Mouse (Mus musculus) testis, adult 2 months (tissue): ENCODE measurements at regions not wholly inside any gene's neighbourhood (a gene's known extent, or its start where the extent isn't known, plus 50 kb on each side); places are given as distances from the start of the nearest gene placed in this dataset.

Source experiments
- H3K27ac ChIP-seq: fragments of 200-500 bp; 2 replicates; pipeline ENCODE4 v1.5.1; 2012; ENCODE audit warnings: low read depth, low read length; ENCODE audit not compliant: control insufficient read depth, insufficient read depth
- H3K27me3 ChIP-seq: fragments of 200-500 bp; 2 replicates; pipeline ENCODE4 v1.6.1; 2012; ENCODE audit warnings: mild to moderate bottlenecking, low read length, moderate library complexity; ENCODE audit not compliant: control insufficient read depth, insufficient read depth
- H3K36me3 ChIP-seq: fragments of 200-500 bp; 2 replicates; pipeline ENCODE4 v1.6.1; 2012; ENCODE audit warnings: mild to moderate bottlenecking, low read length; ENCODE audit not compliant: control insufficient read depth, insufficient read depth
- H3K4me1 ChIP-seq: fragments of 200-500 bp; 2 replicates; pipeline ENCODE4 v1.6.1; 2012; ENCODE audit warnings: low read length; ENCODE audit not compliant: control insufficient read depth, insufficient read depth
- H3K4me3 ChIP-seq: fragments of 200-500 bp; 2 replicates; pipeline ENCODE4 v1.5.1; 2012; ENCODE audit warnings: low read depth, mild to moderate bottlenecking, low read length, moderate library complexity, mixed read lengths; ENCODE audit not compliant: control insufficient read depth
- CTCF ChIP-seq: fragments of 200-500 bp; IDR thresholded peaks from 2 replicates; pipeline ENCODE4 v1.5.1; 2012; ENCODE audit warnings: low read depth, mild to moderate bottlenecking, inconsistent platforms, low read length, moderate library complexity; ENCODE audit not compliant: control insufficient read depth, insufficient read depth, insufficient replicate concordance
- POLR2A ChIP-seq: fragments of 200-500 bp; IDR thresholded peaks from 2 replicates; pipeline ENCODE4 v1.6.1; 2012; ENCODE audit warnings: low read depth, mild to moderate bottlenecking, inconsistent platforms, low read length, moderate library complexity; ENCODE audit not compliant: control insufficient read depth

- no peaks in the 10 kb centered on the region for H3K27me3 ChIP-seq
- peaks cover 2% of the 10 kb centered on the region; the same call in 1 of the 2 replicates for H3K4me1 ChIP-seq
- TF ChIP-seq CTCF = no peak
- no peak for TF ChIP-seq POLR2A
- H3K4me3 ChIP-seq = no peak overlapping the region
- H3K36me3 ChIP-seq = no peaks in the 10 kb centered on the region
- H3K27ac ChIP-seq = no peak overlapping the region
Observed at GRCm38 (mm10) chr4:53986519-53987301, 160.9 kb downstream of the Tmem38b start.

- H3K36me3 ChIP-seq = no peaks in the 10 kb centered on the region
- peaks cover 2% of the 10 kb centered on the region; the same call in 1 of the 2 replicates for H3K4me1 ChIP-seq
- TF ChIP-seq POLR2A (no peak), CTCF (no peak)
- H3K4me3 ChIP-seq = no peak overlapping the region
- no peaks in the 10 kb centered on the region for H3K27me3 ChIP-seq
- H3K27ac ChIP-seq = no peak overlapping the region
Observed at GRCm38 (mm10) chr4:53987536-53987935, 161.7 kb downstream of the Tmem38b start.

GRCm38 (mm10) chr4:54021069-54021829 is 195.4 kb downstream of the Tmem38b start:
- Histone ChIP-seq H3K4me3 (no peak overlapping the region), H3K4me1 (no peaks in the 10 kb centered on the region), H3K36me3 (no peaks in the 10 kb centered on the region), H3K27me3 (no peaks in the 10 kb centered on the region), H3K27ac (no peak overlapping the region)
- no peak for TF ChIP-seq CTCF
- no peak for TF ChIP-seq POLR2A

- H3K4me3 ChIP-seq = no peak overlapping the region
- no peaks in the 10 kb centered on the region for H3K27me3 ChIP-seq
- TF ChIP-seq CTCF (no peak), POLR2A (no peak)
- H3K27ac ChIP-seq = no peak overlapping the region
- H3K4me1 ChIP-seq = no peaks in the 10 kb centered on the region
- H3K36me3 ChIP-seq = no peaks in the 10 kb centered on the region
Observed at GRCm38 (mm10) chr4:54021861-54022385, 196.1 kb downstream of the Tmem38b start.

GRCm38 (mm10) chr4:54026919-54027318 is 201.1 kb downstream of the Tmem38b start:
- no peak overlapping the region for H3K4me3 ChIP-seq
- H3K36me3 ChIP-seq = no peaks in the 10 kb centered on the region
- TF ChIP-seq POLR2A = no peak
- TF ChIP-seq CTCF = no peak
- no peaks in the 10 kb centered on the region for H3K4me1 ChIP-seq
- H3K27me3 ChIP-seq = no peaks in the 10 kb centered on the region
- H3K27ac ChIP-seq = no peak overlapping the region

GRCm38 (mm10) chr4:54027565-54028237 is 201.9 kb downstream of the Tmem38b start:
- Histone ChIP-seq H3K27me3 (no peaks in the 10 kb centered on the region), H3K27ac (no peak overlapping the region), H3K4me1 (no peaks in the 10 kb centered on the region; the same call in 1 of the 2 replicates), H3K4me3 (no peak overlapping the region), H3K36me3 (no peaks in the 10 kb centered on the region)
- TF ChIP-seq CTCF (no peak), POLR2A (no peak)
